Mouse (Mus musculus): Measurements from ENCODE around the gene AC131692.1. TPM values are rescaled to one million over a fixed set of nuclear protein-coding genes. Genes with fewer than 3 reads are reported as not detected.

The AC131692.1 gene
- polyA plus RNA-seq, 1 experiment from 2014 or later = 0.62 TPM

DNA sequence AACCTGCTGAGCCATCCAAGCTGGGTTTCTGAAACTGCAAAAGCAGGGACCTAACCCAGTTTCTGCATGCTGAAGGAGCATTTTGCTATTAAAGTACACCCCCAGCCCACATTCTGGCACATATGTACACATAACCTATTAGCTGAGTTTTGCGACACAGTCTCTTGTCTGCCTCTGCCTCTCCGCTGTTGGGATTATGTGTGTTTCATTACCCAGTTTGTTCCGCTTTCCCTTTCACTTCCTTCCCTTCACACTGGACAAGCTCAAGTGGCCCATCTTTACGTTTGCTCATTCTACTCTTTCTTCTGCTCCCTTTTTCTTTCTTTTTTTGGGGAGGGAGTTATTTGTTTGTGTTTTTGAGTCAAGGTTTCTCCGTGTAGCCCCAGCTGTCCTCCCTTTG is 20.3 kb upstream of the AC131692.1 start:
- peaks cover 7% of the 10 kb centered on the region; the same call in 1 of the 2 replicates for H3K4me1 ChIP-seq (ENCODE audit: control insufficient read depth, insufficient read depth, low read length)
- no peak overlapping the region for H3K9ac ChIP-seq (replicated peaks; ENCODE audit: low read depth, low read length)
- ATAC-seq (ENCODE audit: insufficient number of reproducible peaks, insufficient read depth, low FRiP score, low read depth) = no peak
- H3K4me3 ChIP-seq (ENCODE audit: low read depth, low read length) = no peak overlapping the region
- H3K9me3 ChIP-seq (ENCODE audit: control insufficient read depth, low read depth, low read length) = no peaks in the 10 kb centered on the region
- H3K36me3 ChIP-seq (ENCODE audit: control insufficient read depth, insufficient read depth, low read length) = peaks cover 25% of the 10 kb centered on the region
- WGBS = 93% methylated on average over 5 of the region's 5 CpGs
- H3K27me3 ChIP-seq (ENCODE audit: control insufficient read depth, insufficient read depth, low read length) = no peaks in the 10 kb centered on the region
- no peak overlapping the region for H3K27ac ChIP-seq (ENCODE audit: low read length)
- no peak overlapping the region for H3K4me2 ChIP-seq (replicated peaks; ENCODE audit: low read depth, low read length)

DNA sequence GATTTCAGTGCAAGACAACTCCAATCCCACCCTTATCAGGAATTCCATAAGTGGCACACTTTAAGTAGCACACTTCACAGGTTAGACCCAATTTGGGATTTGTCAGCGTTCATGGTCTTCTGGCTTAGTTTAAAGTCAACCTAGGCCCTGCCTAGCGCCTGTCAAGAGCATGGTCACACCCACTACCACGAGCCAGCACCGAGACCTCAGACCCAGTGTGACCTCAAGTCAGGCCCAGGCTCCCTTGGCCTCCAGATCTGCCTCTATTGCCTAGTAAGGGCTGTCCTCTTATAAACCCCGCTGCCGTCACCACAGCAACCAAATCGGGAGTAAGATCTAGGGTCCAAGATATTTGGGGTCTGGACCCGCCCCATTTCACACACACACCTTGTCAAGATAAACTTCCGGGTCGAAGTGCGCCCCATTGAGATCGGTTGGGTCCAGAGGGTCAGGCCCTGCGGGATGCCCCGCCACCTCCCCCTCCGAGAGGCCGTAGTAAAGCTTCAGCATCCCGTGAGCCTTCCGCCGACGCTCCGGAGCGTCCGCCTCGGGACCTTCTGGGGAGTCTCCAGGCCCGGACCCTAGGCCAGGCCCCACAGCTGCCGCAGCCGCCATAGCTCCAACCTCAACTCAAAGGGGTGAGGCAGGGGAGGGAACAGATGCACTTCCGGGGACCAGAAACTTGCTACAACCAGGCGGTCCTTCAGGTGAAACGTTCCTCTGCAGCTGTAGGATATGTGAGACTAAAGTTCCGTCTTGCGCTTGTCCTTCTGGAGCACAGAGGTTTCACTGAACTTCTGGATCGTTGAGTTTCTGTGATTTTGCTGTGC is 17.4 kb upstream of the AC131692.1 start, which contains the start of gene Vps51:
TSS of gene Vps51 (minus strand) at position 668 of the 830 bp plus-strand sequence.
- ATAC-seq (ENCODE audit: insufficient number of reproducible peaks, insufficient read depth, low FRiP score, low read depth) = peak; percentile 84
- H3K4me2 ChIP-seq (replicated peaks; ENCODE audit: low read depth, low read length) = peak within 1 kb of the TSS; percentile 86
- H3K27me3 ChIP-seq (ENCODE audit: control insufficient read depth, insufficient read depth, low read length) = no peaks in the 10 kb centered on the region
- no peaks in the 10 kb centered on the region for H3K9me3 ChIP-seq (ENCODE audit: control insufficient read depth, low read depth, low read length)
- H3K36me3 ChIP-seq (ENCODE audit: control insufficient read depth, insufficient read depth, low read length) = peaks cover 30% of the 10 kb centered on the region
- peak within 1 kb of the TSS; percentile 65 for H3K9ac ChIP-seq (replicated peaks; ENCODE audit: low read depth, low read length)
- H3K27ac ChIP-seq (ENCODE audit: low read length) = peak within 1 kb of the TSS; percentile 85
- H3K4me1 ChIP-seq (ENCODE audit: control insufficient read depth, insufficient read depth, low read length) = peaks cover 7% of the 10 kb centered on the region; the same call in 1 of the 2 replicates
- 1% methylated on average over 33 of the region's 33 CpGs for WGBS
- peak within 1 kb of the TSS; percentile 79 for H3K4me3 ChIP-seq (ENCODE audit: low read depth, low read length)

DNA sequence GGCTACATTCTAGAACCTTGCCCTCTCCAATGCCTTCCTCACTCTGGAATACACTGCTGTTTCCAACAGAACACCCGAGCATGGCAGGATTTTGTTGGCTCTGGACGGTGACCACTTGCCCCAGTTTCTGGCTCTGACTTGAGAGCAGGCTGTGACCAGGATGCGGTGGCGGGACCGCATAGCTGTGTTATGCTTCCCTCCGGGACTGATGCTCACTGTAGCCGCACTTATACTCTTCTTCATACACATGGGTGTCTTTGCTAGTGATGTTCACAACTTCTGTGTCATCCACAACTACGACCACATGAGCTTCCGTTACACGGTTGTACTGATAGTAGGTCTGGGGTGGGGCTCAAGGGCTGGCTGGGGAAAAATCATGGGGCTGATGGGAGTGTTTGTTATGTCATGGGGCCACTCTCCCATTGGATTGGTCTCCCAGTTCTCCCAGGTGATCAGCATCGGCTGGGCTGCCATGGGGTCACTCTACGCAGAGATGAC is 14.2 kb upstream of the AC131692.1 start, which contains the start of gene Tmem262:
TSS of gene Tmem262 (plus strand) at position 51 of the 498 bp plus-strand sequence.
- no peaks in the 10 kb centered on the region for H3K9me3 ChIP-seq (ENCODE audit: control insufficient read depth, low read depth, low read length)
- 89% methylated on average over 12 of the region's 12 CpGs for WGBS
- H3K36me3 ChIP-seq (ENCODE audit: control insufficient read depth, insufficient read depth, low read length) = peaks cover 31% of the 10 kb centered on the region
- no peak for ATAC-seq (ENCODE audit: insufficient number of reproducible peaks, insufficient read depth, low FRiP score, low read depth)
- no peaks in the 10 kb centered on the region for H3K27me3 ChIP-seq (ENCODE audit: control insufficient read depth, insufficient read depth, low read length)
- H3K4me2 ChIP-seq (replicated peaks; ENCODE audit: low read depth, low read length) = no peak within 1 kb of the TSS
- H3K4me3 ChIP-seq (ENCODE audit: low read depth, low read length) = no peak within 1 kb of the TSS
- no peak within 1 kb of the TSS for H3K27ac ChIP-seq (ENCODE audit: low read length)
- H3K9ac ChIP-seq (replicated peaks; ENCODE audit: low read depth, low read length) = no peak within 1 kb of the TSS
- H3K4me1 ChIP-seq (ENCODE audit: control insufficient read depth, insufficient read depth, low read length) = peaks cover 14% of the 10 kb centered on the region

- no peak for ATAC-seq (ENCODE audit: insufficient number of reproducible peaks, insufficient read depth, low FRiP score, low read depth)
- Histone ChIP-seq H3K4me2 (replicated peaks; ENCODE audit: low read depth, low read length) (no peak within 1 kb of the TSS), H3K9me3 (ENCODE audit: control insufficient read depth, low read depth, low read length) (no peaks in the 10 kb centered on the region), H3K4me1 (ENCODE audit: control insufficient read depth, insufficient read depth, low read length) (peaks cover 11% of the 10 kb centered on the region), H3K36me3 (ENCODE audit: control insufficient read depth, insufficient read depth, low read length) (peaks cover 34% of the 10 kb centered on the region), H3K9ac (replicated peaks; ENCODE audit: low read depth, low read length) (no peak within 1 kb of the TSS), H3K4me3 (ENCODE audit: low read depth, low read length) (no peak within 1 kb of the TSS), H3K27me3 (ENCODE audit: control insufficient read depth, insufficient read depth, low read length) (no peaks in the 10 kb centered on the region), H3K27ac (ENCODE audit: low read length) (no peak within 1 kb of the TSS)
- 89% methylated on average over 9 of the region's 9 CpGs for WGBS
Measured at GRCm38 (mm10) chr19:6082156-6082555, 12.1 kb upstream of the AC131692.1 start, which contains the start of gene Gm28374. TSS of gene Gm28374 (minus strand) at chr19:6082256.

DNA sequence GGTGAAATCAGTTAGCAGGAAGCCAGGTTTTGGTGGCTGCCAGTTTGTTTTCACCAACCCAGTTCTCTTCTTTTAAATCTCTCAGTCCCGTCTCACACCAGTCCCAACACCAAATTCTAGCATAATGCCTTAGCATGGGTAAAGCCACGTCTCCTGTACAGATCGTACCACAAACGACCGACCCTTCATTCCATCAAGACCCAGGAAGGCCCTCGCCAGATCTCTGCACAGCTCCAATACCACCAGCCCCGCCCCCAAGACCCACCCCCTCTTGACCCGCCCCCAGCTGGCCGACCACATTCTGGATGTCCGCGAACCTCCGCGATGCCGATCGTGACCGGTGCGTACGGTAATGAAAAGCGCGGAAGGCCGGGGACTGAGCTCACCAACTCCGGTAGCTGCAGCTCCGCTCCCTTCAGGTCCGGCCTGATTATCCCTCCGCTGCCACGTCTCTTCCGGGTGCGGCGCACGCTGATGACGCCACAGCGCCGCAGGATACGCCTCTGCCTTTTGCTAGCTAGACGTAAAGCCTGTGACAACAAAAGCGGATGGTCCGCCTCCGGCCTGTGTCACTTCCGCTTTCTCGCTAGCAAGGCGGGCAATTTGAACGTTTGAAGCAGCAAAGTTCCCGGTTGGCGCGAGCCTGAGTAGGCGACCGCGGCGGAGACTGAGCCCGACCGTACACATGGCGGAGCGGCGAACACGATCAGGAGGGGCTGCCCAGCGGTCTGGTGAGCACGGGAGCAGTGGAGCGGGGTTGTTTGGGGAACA is 9.6 kb upstream of the AC131692.1 start, which contains the start of the genes Zfpl1 and Cdca5:
TSS of gene Zfpl1 (minus strand) at position 479 of the 771 bp plus-strand sequence.
TSS of gene Cdca5 (plus strand) at position 506 of the 771 bp plus-strand sequence.
- Histone ChIP-seq H3K27ac (ENCODE audit: low read length) (peak within 1 kb of the TSS; percentile 44; the same call in 1 of the 2 replicates), H3K9ac (replicated peaks; ENCODE audit: low read depth, low read length) (peak within 1 kb of the TSS; percentile 64), H3K4me2 (replicated peaks; ENCODE audit: low read depth, low read length) (peak within 1 kb of the TSS; percentile 97), H3K36me3 (ENCODE audit: control insufficient read depth, insufficient read depth, low read length) (peaks cover 34% of the 10 kb centered on the region), H3K4me1 (ENCODE audit: control insufficient read depth, insufficient read depth, low read length) (peaks cover 11% of the 10 kb centered on the region), H3K27me3 (ENCODE audit: control insufficient read depth, insufficient read depth, low read length) (no peaks in the 10 kb centered on the region), H3K9me3 (ENCODE audit: control insufficient read depth, low read depth, low read length) (no peaks in the 10 kb centered on the region), H3K4me3 (ENCODE audit: low read depth, low read length) (peak within 1 kb of the TSS; percentile 60)
- under 1% methylated on average over 58 of the region's 58 CpGs for WGBS
- peak; percentile 89 for ATAC-seq (ENCODE audit: insufficient number of reproducible peaks, insufficient read depth, low FRiP score, low read depth)

DNA sequence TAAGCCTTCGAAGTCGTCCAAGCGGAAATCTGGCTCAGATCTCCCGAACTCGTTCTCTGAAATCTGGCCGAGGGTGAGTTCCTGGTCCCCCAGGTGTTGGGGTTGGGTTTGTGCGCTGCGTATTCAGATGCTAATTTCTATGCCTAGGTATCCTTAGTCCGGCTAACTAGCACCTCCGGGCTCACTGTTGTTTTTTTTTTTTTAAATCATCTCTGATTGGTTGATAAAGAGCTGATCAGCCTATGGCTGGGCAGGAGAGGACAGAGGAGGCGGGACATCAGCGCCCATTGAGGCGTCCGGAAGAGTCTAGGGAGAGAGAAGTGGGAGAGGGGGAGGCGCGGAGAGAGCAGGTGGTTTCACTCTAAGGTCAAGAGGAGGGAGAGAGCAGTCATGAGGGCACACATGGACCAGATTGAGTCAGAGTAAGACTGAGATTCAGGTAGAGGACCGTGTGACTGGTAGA is 8.8 kb upstream of the AC131692.1 start:
- no peak overlapping the region; the same call in 1 of the 2 replicates for H3K9ac ChIP-seq (replicated peaks; ENCODE audit: low read depth, low read length)
- no peaks in the 10 kb centered on the region for H3K27me3 ChIP-seq (ENCODE audit: control insufficient read depth, insufficient read depth, low read length)
- peaks cover 36% of the 10 kb centered on the region for H3K36me3 ChIP-seq (ENCODE audit: control insufficient read depth, insufficient read depth, low read length)
- peak overlapping the region; percentile 60 for H3K4me3 ChIP-seq (ENCODE audit: low read depth, low read length)
- H3K9me3 ChIP-seq (ENCODE audit: control insufficient read depth, low read depth, low read length) = no peaks in the 10 kb centered on the region
- peak; percentile 79; the same call in 1 of the 2 replicates for ATAC-seq (ENCODE audit: insufficient number of reproducible peaks, insufficient read depth, low FRiP score, low read depth)
- WGBS = under 1% methylated on average over 17 of the region's 17 CpGs
- H3K4me2 ChIP-seq (replicated peaks; ENCODE audit: low read depth, low read length) = peak overlapping the region; percentile 54
- peaks cover 11% of the 10 kb centered on the region for H3K4me1 ChIP-seq (ENCODE audit: control insufficient read depth, insufficient read depth, low read length)
- peak overlapping the region; percentile 34; the same call in 1 of the 2 replicates for H3K27ac ChIP-seq (ENCODE audit: low read length)

DNA sequence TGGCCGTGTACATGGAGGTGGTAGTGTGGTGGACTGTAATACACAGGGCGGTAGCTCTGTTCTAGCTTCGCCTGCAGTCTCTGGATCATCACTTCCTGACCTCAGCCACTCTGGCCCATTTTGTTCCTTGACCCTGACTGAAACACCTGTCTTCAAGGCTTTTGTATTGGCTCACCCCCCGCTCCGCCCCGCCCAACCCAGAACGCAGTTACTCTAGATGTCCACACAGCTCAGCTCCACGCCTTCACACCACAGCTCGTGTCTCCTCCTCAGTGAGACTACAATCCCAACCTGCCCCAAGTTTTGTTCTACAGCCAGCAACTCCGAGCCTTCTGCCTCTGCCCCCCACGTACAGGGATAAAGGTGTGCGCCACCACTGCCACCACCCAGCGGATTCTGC is 5.4 kb upstream of the AC131692.1 start:
- Histone ChIP-seq H3K4me2 (replicated peaks; ENCODE audit: low read depth, low read length) (no peak overlapping the region), H3K9me3 (ENCODE audit: control insufficient read depth, low read depth, low read length) (no peaks in the 10 kb centered on the region), H3K4me3 (ENCODE audit: low read depth, low read length) (no peak overlapping the region), H3K27ac (ENCODE audit: low read length) (no peak overlapping the region), H3K9ac (replicated peaks; ENCODE audit: low read depth, low read length) (no peak overlapping the region), H3K36me3 (ENCODE audit: control insufficient read depth, insufficient read depth, low read length) (peaks cover 35% of the 10 kb centered on the region), H3K4me1 (ENCODE audit: control insufficient read depth, insufficient read depth, low read length) (peaks cover 7% of the 10 kb centered on the region), H3K27me3 (ENCODE audit: control insufficient read depth, insufficient read depth, low read length) (no peaks in the 10 kb centered on the region)
- WGBS = 92% methylated on average over 13 of the region's 13 CpGs
- ATAC-seq (ENCODE audit: insufficient number of reproducible peaks, insufficient read depth, low FRiP score, low read depth) = no peak

GRCm38 (mm10) chr19:6097847-6098246 is 3.6 kb downstream of the AC131692.1 start:
- H3K27ac ChIP-seq (ENCODE audit: low read length) = no peak overlapping the region
- no peak overlapping the region for H3K4me3 ChIP-seq (ENCODE audit: low read depth, low read length)
- no peaks in the 10 kb centered on the region for H3K9me3 ChIP-seq (ENCODE audit: control insufficient read depth, low read depth, low read length)
- 82% methylated on average over 3 of the region's 3 CpGs for WGBS
- H3K9ac ChIP-seq (replicated peaks; ENCODE audit: low read depth, low read length) = no peak overlapping the region
- H3K36me3 ChIP-seq (ENCODE audit: control insufficient read depth, insufficient read depth, low read length) = peaks cover 4% of the 10 kb centered on the region; the same call in 1 of the 2 replicates
- no peaks in the 10 kb centered on the region for H3K4me1 ChIP-seq (ENCODE audit: control insufficient read depth, insufficient read depth, low read length)
- no peak for ATAC-seq (ENCODE audit: insufficient number of reproducible peaks, insufficient read depth, low FRiP score, low read depth)
- H3K4me2 ChIP-seq (replicated peaks; ENCODE audit: low read depth, low read length) = no peak overlapping the region
- H3K27me3 ChIP-seq (ENCODE audit: control insufficient read depth, insufficient read depth, low read length) = no peaks in the 10 kb centered on the region

Measured in stomach, embryonic 14.5 days (tissue).